Mouse (Mus musculus): ENCODE measurements around the gene Sept3.

GRCm38 (mm10) chr15:82274927-82275901, 521 bp downstream of the Sept3 start:
- TF ChIP-seq CTCF (IDR thresholded peaks at IDR 0.05; ENCODE audit: low read depth, low read length) (no peak), POLR2A (IDR thresholded peaks at IDR 0.05; ENCODE audit: extremely low read depth, insufficient read depth, low read length) (no peak)
